Mouse (Mus musculus) T-helper 2 cell (primary cell): ENCODE data around the gene Tpt1.

Source experiments
- in situ Hi-C: fragments of 300-600 bp; cut with MboI, MseI; formaldehyde crosslinking; loops from one replicate; pipeline ENCODE4 v1.15.1; 2025; ENCODE audit warnings: high pct_unique_total_duplicates

The Tpt1 gene

GRCm38 (mm10) chr14:75844867-75845697 lies at the start of gene Tpt1:
Tpt1 (plus strand) TSS chr14:75845093.
- in situ Hi-C loops = no loop called here

- in situ Hi-C loops = no loop called here
Observed at GRCm38 (mm10) chr14:75795918-75796317, 49.0 kb upstream of the Tpt1 start.

- in situ Hi-C loops = no loop called here
Observed at GRCm38 (mm10) chr14:75797769-75798386, 47.0 kb upstream of the Tpt1 start.

- in situ Hi-C loops = no loop called here
Observed at GRCm38 (mm10) chr14:75807800-75808199, 37.1 kb upstream of the Tpt1 start.

- in situ Hi-C loops = no loop called here
Observed at GRCm38 (mm10) chr14:75809931-75810330, 35.0 kb upstream of the Tpt1 start.

- in situ Hi-C loops = no loop called here
Observed at GRCm38 (mm10) chr14:75818528-75818927, 26.4 kb upstream of the Tpt1 start.

- in situ Hi-C loops = no loop called here
Observed at GRCm38 (mm10) chr14:75819341-75819740, 25.6 kb upstream of the Tpt1 start.

- in situ Hi-C loops = no loop called here
Observed at GRCm38 (mm10) chr14:75820007-75820406, 24.9 kb upstream of the Tpt1 start.

- in situ Hi-C loops = loop anchor here (5.0 kb wide), 1 partner anchor 45 kb away; no protein-coding TSS in a partner anchor
Observed at GRCm38 (mm10) chr14:75826851-75827410, 18.0 kb upstream of the Tpt1 start.

- in situ Hi-C loops = loop anchor here (5.0 kb wide), 1 partner anchor 46 kb away; no protein-coding TSS in a partner anchor
Observed at GRCm38 (mm10) chr14:75828221-75828620, 16.7 kb upstream of the Tpt1 start.

GRCm38 (mm10) chr14:75828866-75829806 lies 15.8 kb upstream of the Tpt1 start:
- in situ Hi-C loops = loop anchor here (5.0 kb wide), 1 partner anchor 47 kb away; no protein-coding TSS in a partner anchor

- in situ Hi-C loops = loop anchor here (5.0 kb wide), 1 partner anchor 48 kb away; no protein-coding TSS in a partner anchor
Observed at GRCm38 (mm10) chr14:75829817-75830216, 15.1 kb upstream of the Tpt1 start.

- in situ Hi-C loops = no loop called here
Observed at GRCm38 (mm10) chr14:75832031-75832430, 12.9 kb upstream of the Tpt1 start.

- in situ Hi-C loops = no loop called here
Observed at GRCm38 (mm10) chr14:75832982-75833381, 11.9 kb upstream of the Tpt1 start.

GRCm38 (mm10) chr14:75833546-75834250 lies 11.2 kb upstream of the Tpt1 start:
- in situ Hi-C loops = no loop called here

GRCm38 (mm10) chr14:75834251-75834738 lies 10.6 kb upstream of the Tpt1 start:
- in situ Hi-C loops = no loop called here

GRCm38 (mm10) chr14:75834739-75835381 lies 10.0 kb upstream of the Tpt1 start:
- in situ Hi-C loops = no loop called here

GRCm38 (mm10) chr14:75836579-75836978 lies 8.3 kb upstream of the Tpt1 start:
- in situ Hi-C loops = no loop called here

- in situ Hi-C loops = no loop called here
Observed at GRCm38 (mm10) chr14:75837048-75837916, 7.6 kb upstream of the Tpt1 start.
